Mouse (Mus musculus): ENCODE measurements at regions not wholly inside any gene's neighbourhood (a gene's known extent, or its start where the extent isn't known, plus 50 kb on each side); places are given as distances from the start of the nearest gene placed in this dataset.

DNA sequence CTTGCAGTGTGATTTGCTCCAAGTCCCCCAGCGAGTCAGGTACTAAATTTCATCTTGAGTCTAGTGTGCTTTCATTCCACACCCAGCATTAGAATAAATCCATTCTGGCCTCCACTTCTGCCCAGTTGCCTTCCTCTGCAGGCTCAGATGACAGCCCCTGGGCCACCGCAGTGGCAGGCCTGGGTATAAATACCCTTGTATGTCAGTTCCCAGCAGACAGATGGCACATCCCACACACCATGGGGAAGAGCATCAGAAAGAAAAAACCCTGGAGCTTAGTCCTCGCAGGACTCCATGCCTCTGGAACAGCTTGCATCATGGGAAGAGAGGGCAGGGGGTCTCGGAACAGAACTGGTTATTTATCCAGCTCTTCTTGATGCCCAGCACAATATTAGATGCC is 105.7 kb downstream of the Fam114a2 start:
- in situ Hi-C loops (cut with MboI; ENCODE audit: low pct_ligation_motif_present, low pct_unique_long_range_greater_than_20kb, low sequenced_read_pairs) (no loop called here), dilution Hi-C loops (cut with MboI; ENCODE audit: extremely low pct_ligation_motif_present, extremely low pct_unique_long_range_greater_than_20kb, low sequenced_read_pairs) (no loop called here)
- Histone ChIP-seq H3K4me2 (ENCODE audit: insufficient read depth, low read depth, poor library complexity, severe bottlenecking) (no peak overlapping the region), H3K4me1 (ENCODE audit: control insufficient read depth in 1 of 2, insufficient read depth in 2 of 2) (no peaks in the 10 kb centered on the region), H3K27me3 (replicated peaks) (peaks cover 82% of the 10 kb centered on the region), H3K36me3 (replicated peaks in 1 of 2; ENCODE audit: control insufficient read depth in 1 of 2, insufficient read depth in 1 of 2, low read length in 1 of 2) (no peaks in the 10 kb centered on the region), H3K9me3 (replicated peaks; ENCODE audit: low read length) (no peaks in the 10 kb centered on the region), H3K4me3 (replicated peaks in 1 of 3; ENCODE audit: low read depth in 2 of 3, low read length in 2 of 3, poor library complexity in 1 of 3) (no peak overlapping the region), H3K9ac (ENCODE audit: insufficient read depth, low read depth) (no peak overlapping the region), H3K27ac (ENCODE audit: insufficient read depth, low read depth) (no peak overlapping the region), H3K79me2 (replicated peaks; ENCODE audit: control insufficient read depth, extremely low read depth, insufficient read depth, poor library complexity, severe bottlenecking) (no peaks in the 10 kb centered on the region)
- no peak for DNase-seq (ENCODE audit: extremely low read depth)
- TF ChIP-seq ZC3H11A (IDR thresholded peaks at IDR 0.05; ENCODE audit: low read depth, low read length): no peak
- no peak for TF ChIP-seq KAT2A (IDR thresholded peaks at IDR 0.05; ENCODE audit: insufficient replicate concordance, low read length)
- TF ChIP-seq NRF1 (IDR thresholded peaks at IDR 0.05; ENCODE audit: low read depth, low read length): no peak
- TF ChIP-seq NELFE (IDR thresholded peaks at IDR 0.05; ENCODE audit: low read depth, low read length): no peak
- TF ChIP-seq ETS1 (conservative IDR thresholded peaks at IDR 0.05; ENCODE audit: low read depth, low read length): no peak
- no peak for TF ChIP-seq IRF4 (IDR thresholded peaks at IDR 0.05; ENCODE audit: low read depth, low read length)
- no peak for TF ChIP-seq GABPA (IDR thresholded peaks at IDR 0.05; ENCODE audit: insufficient replicate concordance, low read depth, low read length)
- TF ChIP-seq EP300 (IDR thresholded peaks at IDR 0.05; ENCODE audit: low read length): no peak
- no peak for TF ChIP-seq SMC3 (IDR thresholded peaks at IDR 0.05; ENCODE audit: low read depth, low read length)
- no peak for TF ChIP-seq BHLHE40 (IDR thresholded peaks at IDR 0.05; ENCODE audit: low read depth, low read length)
- no peak for TF ChIP-seq MYC (IDR thresholded peaks at IDR 0.05; ENCODE audit: low read depth, low read length)
- no peak for TF ChIP-seq CHD1 (IDR thresholded peaks at IDR 0.05; ENCODE audit: low read depth, low read length)
- TF ChIP-seq PAX5 (IDR thresholded peaks at IDR 0.05; ENCODE audit: low read length): no peak
- no peak for TF ChIP-seq JUN (IDR thresholded peaks at IDR 0.05; ENCODE audit: insufficient read depth, low read depth, low read length)
- TF ChIP-seq CTCF (conservative IDR thresholded peaks at IDR 0.05 in 1 of 2, IDR thresholded peaks at IDR 0.05 in 1 of 2; ENCODE audit: low read depth in 2 of 2, low read length in 2 of 2): no peak

GRCm38 (mm10) chr11:57404172-57404571 is 114.2 kb downstream of the Fam114a2 start:
- Histone ChIP-seq H3K27me3 (replicated peaks) (peaks cover 62% of the 10 kb centered on the region), H3K4me1 (ENCODE audit: control insufficient read depth in 1 of 2, insufficient read depth in 2 of 2) (peaks cover 0 to 5% of the 10 kb centered on the region in 2 experiments; a peak in 1 of 4 replicates), H3K9me3 (replicated peaks; ENCODE audit: low read length) (peaks cover 14% of the 10 kb centered on the region), H3K4me3 (replicated peaks in 1 of 3; ENCODE audit: low read depth in 2 of 3, low read length in 2 of 3, poor library complexity in 1 of 3) (no peak overlapping the region), H3K4me2 (ENCODE audit: insufficient read depth, low read depth, poor library complexity, severe bottlenecking) (no peak overlapping the region), H3K27ac (ENCODE audit: insufficient read depth, low read depth) (no peak overlapping the region), H3K9ac (ENCODE audit: insufficient read depth, low read depth) (no peak overlapping the region), H3K79me2 (replicated peaks; ENCODE audit: control insufficient read depth, extremely low read depth, insufficient read depth, poor library complexity, severe bottlenecking) (no peaks in the 10 kb centered on the region), H3K36me3 (replicated peaks in 1 of 2; ENCODE audit: control insufficient read depth in 1 of 2, insufficient read depth in 1 of 2, low read length in 1 of 2) (no peaks in the 10 kb centered on the region)
- TF ChIP-seq MYC (IDR thresholded peaks at IDR 0.05; ENCODE audit: low read depth, low read length): no peak
- no peak for TF ChIP-seq JUN (IDR thresholded peaks at IDR 0.05; ENCODE audit: insufficient read depth, low read depth, low read length)
- no peak for TF ChIP-seq RAD21 (IDR thresholded peaks at IDR 0.05; ENCODE audit: low read depth, low read length)
- TF ChIP-seq POLR2A (IDR thresholded peaks at IDR 0.05; ENCODE audit: low read depth, low read length): no peak
- no peak for TF ChIP-seq PAX5 (IDR thresholded peaks at IDR 0.05; ENCODE audit: low read length)
- DNase-seq (ENCODE audit: extremely low read depth): no peak
- dilution Hi-C loops (cut with MboI; ENCODE audit: extremely low pct_ligation_motif_present, extremely low pct_unique_long_range_greater_than_20kb, low sequenced_read_pairs) (no loop called here), in situ Hi-C loops (cut with MboI; ENCODE audit: low pct_ligation_motif_present, low pct_unique_long_range_greater_than_20kb, low sequenced_read_pairs) (no loop called here)

All from CH12.LX (cell line).